In genomic region chr2:31846692-31847660, GRCm38 (mm10) we compare ENCODE assay signal across 9 mouse cellular contexts. TPM values are rescaled to one million over a fixed set of nuclear protein-coding genes. Genes with fewer than 3 reads are reported as not detected.
DNase-seq lines count a peak whose midpoint lies in the region; ATAC-seq and TF ChIP-seq lines count a peak whose summit lies in the region.
"Had no signal": no experiment of that assay in that cellular context is flagged by ENCODE, and none has a peak within 500 bp of the region (broad histone marks: within the 10 kb centered on the region; RNA-seq: fewer than 3 reads in every experiment).

No protein-coding gene starts in this region.

- TF ChIP-seq CTCF in left cerebral cortex, adult 2 months (IDR thresholded peaks at IDR 0.05): no peak

- intact Hi-C loops in left cerebral cortex, adult 2 months (cut with DNase I): no loop called here
- intact Hi-C loops in heart, postnatal 14 days (cut with DNase I): loop anchor here (5.0 kb wide), 1 partner anchor 60 kb away; no protein-coding TSS in a partner anchor

- H3K4me2 ChIP-seq in limb, embryonic 13.5 days (replicated peaks): peak overlapping the region; percentile 98

- no peak overlapping the region for H3K27ac ChIP-seq in left cerebral cortex, adult 2 months
- peak overlapping the region; percentile 76 for H3K27ac ChIP-seq in forebrain, embryonic 10.5 days
- no peak overlapping the region for H3K27ac ChIP-seq in limb, embryonic 13.5 days

- ATAC-seq in limb, embryonic 13.5 days (ENCODE audit: low FRiP score, low read depth): no peak

- H3K4me1 ChIP-seq in forebrain, embryonic 10.5 days: peaks cover 59% of the 10 kb centered on the region
- peaks cover 27% of the 10 kb centered on the region for H3K4me1 ChIP-seq in limb, embryonic 13.5 days

- H3K9me3 ChIP-seq in forebrain, embryonic 10.5 days: no peaks in the 10 kb centered on the region
- no peaks in the 10 kb centered on the region for H3K9me3 ChIP-seq in limb, embryonic 13.5 days

- H3K27me3 ChIP-seq in forebrain, embryonic 10.5 days (ENCODE audit: poor library complexity, severe bottlenecking): peaks cover 70% of the 10 kb centered on the region
- peaks cover 62% of the 10 kb centered on the region for H3K27me3 ChIP-seq in limb, embryonic 13.5 days
- peaks cover 2% of the 10 kb centered on the region; the same call in 1 of the 2 replicates for H3K27me3 ChIP-seq in splenic B cell, adult 2 months (ENCODE audit: control insufficient read depth, insufficient read depth, low read length, poor library complexity, severe bottlenecking)

- 3% methylated on average over 35 of the region's 35 CpGs for WGBS in forebrain, embryonic 10.5 days
- WGBS in limb, embryonic 13.5 days: 2% methylated on average over 35 of the region's 35 CpGs

- peak overlapping the region; percentile 58; the same call in 1 of the 2 replicates for H3K4me3 ChIP-seq in left cerebral cortex, adult 2 months
- peak overlapping the region; percentile 63 for H3K4me3 ChIP-seq in forebrain, embryonic 10.5 days
- peak overlapping the region; percentile 59 for H3K4me3 ChIP-seq in limb, embryonic 13.5 days

- DNase-seq in left cerebral cortex, adult 2 months (ENCODE audit: extremely low spot score in 1 of 2, low spot score in 2 of 2): no peak
- DNase-seq in left cerebral cortex, adult 18-20 months (ENCODE audit: low spot score in 2 of 2): no peak
- DNase-seq in forebrain, embryonic 10.5 days (ENCODE audit: extremely low spot score, low spot score): peak; percentile 34
- peak; percentile 15 for DNase-seq in splenic B cell, adult 2 months (ENCODE audit: low read depth, low spot score)
- no peak for DNase-seq in right cerebral cortex, postnatal 36 days (ENCODE audit: low spot score in 2 of 2)
- DNase-seq in natural killer cell, adult 2 months (ENCODE audit: low spot score in 2 of 2): no peak
- DNase-seq in heart, postnatal 14 days: no peak

- no peaks in the 10 kb centered on the region for H3K36me3 ChIP-seq in forebrain, embryonic 10.5 days (replicated peaks)
- no peaks in the 10 kb centered on the region for H3K36me3 ChIP-seq in limb, embryonic 13.5 days
- H3K36me3 ChIP-seq in splenic B cell, adult 2 months (ENCODE audit: control insufficient read depth, insufficient read depth, low read length, poor library complexity, severe bottlenecking): no peaks in the 10 kb centered on the region

- H3K9ac ChIP-seq in limb, embryonic 13.5 days: peak overlapping the region; percentile 70

RNA-seq across cellular contexts. Expression of gene Fibcd1, which starts 1.2 kb away (rescaled TPM):
- total RNA-seq in left cerebral cortex, adult 2 months (2021): 10 to 100 TPM in 1 of 2 experiments, 1 to 10 TPM in 1; 7.9 to 11.4 TPM
- 1 to 10 TPM; 7.4 to 9.2 TPM for total RNA-seq in left cerebral cortex, adult 18-20 months (2021)
- polyA plus RNA-seq in forebrain, embryonic 10.5 days (2016; fragmentation: Nextera tagmentation; extraction: Ambion mirVana): 0.07 and 0.19 TPM in 2 replicates
- 0.24 and 0.25 TPM in 2 replicates for polyA plus RNA-seq in limb, embryonic 13.5 days (2015; fragmentation: Nextera tagmentation; extraction: Ambion mirVana)
- total RNA-seq in heart, postnatal 14 days (2021): under 1 TPM in 1 of 2 experiments, not detected in 1; 0.05 TPM

RNA-seq across cellular contexts. Expression of gene Qrfp, which starts 36.6 kb away (rescaled TPM):
- total RNA-seq in left cerebral cortex, adult 2 months (2021): not detected
- total RNA-seq in left cerebral cortex, adult 18-20 months (2021): not detected
- polyA plus RNA-seq in forebrain, embryonic 10.5 days (2016; fragmentation: Nextera tagmentation; extraction: Ambion mirVana): 0.09 and 0.14 TPM in 2 replicates
- polyA plus RNA-seq in limb, embryonic 13.5 days (2015; fragmentation: Nextera tagmentation; extraction: Ambion mirVana): 0.14 and 0.23 TPM in 2 replicates
- not detected for total RNA-seq in heart, postnatal 14 days (2021)
- total RNA-seq: gastrocnemius, postnatal 10 days had no signal

RNA-seq across cellular contexts. Expression of gene Lamc3, which starts 40.1 kb away (rescaled TPM):
- 1 to 10 TPM; 6.9 to 8.8 TPM for total RNA-seq in left cerebral cortex, adult 2 months (2021)
- total RNA-seq in left cerebral cortex, adult 18-20 months (2021): 1 to 10 TPM; 5.7 to 7.9 TPM
- polyA plus RNA-seq in forebrain, embryonic 10.5 days (2016; fragmentation: Nextera tagmentation; extraction: Ambion mirVana): 4.9 and 6.8 TPM in 2 replicates
- polyA plus RNA-seq in limb, embryonic 13.5 days (2015; fragmentation: Nextera tagmentation; extraction: Ambion mirVana): 0.28 and 0.34 TPM in 2 replicates
- total RNA-seq in heart, postnatal 14 days (2021): 1 to 10 TPM in 1 of 2 experiments, under 1 TPM in 1; 0.85 to 1.3 TPM

Comparison
In these comparisons a context has a peak if more than half of its experiments do, and no peak if none do; other contexts are left out.
1. DNase-seq: peak in forebrain, embryonic 10.5 days (single experiment) and splenic B cell, adult 2 months (single experiment); none in left cerebral cortex, adult 2 months (0 of 2), left cerebral cortex, adult 18-20 months (0 of 2), right cerebral cortex, postnatal 36 days (0 of 2), natural killer cell, adult 2 months (0 of 2) and heart, postnatal 14 days (0 of 2).
2. RNA of gene Fibcd1, which starts 1.2 kb away (total RNA-seq): 7.9 to 11.4 TPM in left cerebral cortex, adult 2 months and 7.4 to 9.2 TPM in left cerebral cortex, adult 18-20 months; 0.05 TPM in heart, postnatal 14 days; every median in the first group is over 4 times any median in the second.
3. Peak in every context shown above with its lines, with median percentiles within 50 percentile points of each other: H3K4me3 ChIP-seq.